Mouse (Mus musculus) CH12.LX (cell line): ENCODE data around the gene Cfap52. TPM values are rescaled to one million over a fixed set of nuclear protein-coding genes. Genes with fewer than 3 reads are reported as not detected.
A peak's percentile ranks its signal among the peaks of the same experiment; 100 is the strongest.

ENCODE experiments used
- DNase-seq: peaks from one replicate; pipeline ENCODE4 v3.0.0-alpha.2; 2013; ENCODE audit errors: extremely low read depth
- H3K27ac ChIP-seq: 2 replicates; pipeline ENCODE4 v1.5.1; 2012; ENCODE audit warnings: low read depth, mild to moderate bottlenecking, control low read depth, moderate library complexity; ENCODE audit not compliant: insufficient read depth
- H3K27me3 ChIP-seq: replicated peaks from 2 replicates; pipeline ENCODE3; 2012; ENCODE audit warnings: inconsistent platforms
- H3K36me3 ChIP-seq, 2 experiments: replicated peaks in 1 of 2; 2 replicates each; pipeline versions ENCODE3 to v1.6.1; 2012; ENCODE audit warnings: inconsistent platforms in 1 of 2, low read length in 1 of 2, mild to moderate bottlenecking in 1 of 2, mixed read lengths in 1 of 2, moderate library complexity in 1 of 2; ENCODE audit not compliant: control insufficient read depth in 1 of 2, insufficient read depth in 1 of 2
- H3K4me1 ChIP-seq, 2 experiments: 2 replicates each; pipeline ENCODE4 v1.6.1; 2012; ENCODE audit warnings: inconsistent platforms in 1 of 2, moderate library complexity in 1 of 2; ENCODE audit not compliant: insufficient read depth in 2 of 2, control insufficient read depth in 1 of 2
- H3K4me2 ChIP-seq: 2 replicates; pipeline ENCODE4 v1.6.1; 2012; ENCODE audit warnings: low read depth, mild to moderate bottlenecking, control low read depth; ENCODE audit not compliant: poor library complexity, insufficient read depth, severe bottlenecking
- H3K4me3 ChIP-seq, 3 experiments: fragments of 150-350 bp in 1 of 3; sonication (generic) in 1 of 3; replicated peaks in 1 of 3; 2 replicates each; pipeline versions ENCODE3 to v1.5.1; 2011 to 2012; ENCODE audit warnings: low read depth in 2 of 3, low read length in 2 of 3, mild to moderate bottlenecking in 2 of 3, moderate library complexity in 2 of 3, control low read depth in 1 of 3, improper control_type of control experiment in 1 of 3, inconsistent platforms in 1 of 3, mixed read lengths in 1 of 3; ENCODE audit not compliant: poor library complexity in 1 of 3
- H3K79me2 ChIP-seq: replicated peaks from 2 replicates; pipeline ENCODE4 v1.6.1; 2012; ENCODE audit warnings: mild to moderate bottlenecking, moderate library complexity; ENCODE audit not compliant: control insufficient read depth, poor library complexity, insufficient read depth, severe bottlenecking; ENCODE audit errors: extremely low read depth
- H3K9ac ChIP-seq: 2 replicates; pipeline ENCODE4 v1.6.1; 2012; ENCODE audit warnings: low read depth, mild to moderate bottlenecking, control low read depth, moderate library complexity; ENCODE audit not compliant: insufficient read depth
- H3K9me3 ChIP-seq: replicated peaks from 2 replicates; pipeline ENCODE3; 2012; ENCODE audit warnings: low read length, inconsistent platforms, mixed read lengths
- BHLHE40 ChIP-seq: IDR thresholded peaks from 2 replicates; pipeline ENCODE4 v1.6.1; 2011; ENCODE audit warnings: mild to moderate bottlenecking, low read depth, low read length, improper control_type of control experiment
- CHD1 ChIP-seq: IDR thresholded peaks from 2 replicates; pipeline ENCODE4 v1.6.1; 2012; ENCODE audit warnings: low read depth, low read length, improper control_type of control experiment, inconsistent platforms
- CHD2 ChIP-seq: IDR thresholded peaks from 2 replicates; pipeline ENCODE4 v1.6.1; 2011; ENCODE audit warnings: low read length, improper control_type of control experiment
- ELF1 ChIP-seq: IDR thresholded peaks from 2 replicates; pipeline ENCODE4 v1.6.1; 2014; ENCODE audit warnings: low read depth, mild to moderate bottlenecking, inconsistent platforms, low read length, improper control_type of control experiment
- EP300 ChIP-seq: IDR thresholded peaks from 2 replicates; pipeline ENCODE4 v1.6.1; 2011; ENCODE audit warnings: low read length, improper control_type of control experiment
- GABPA ChIP-seq: IDR thresholded peaks from 2 replicates; pipeline ENCODE4 v1.6.1; 2012; ENCODE audit warnings: low read depth, low read length, improper control_type of control experiment, inconsistent platforms; ENCODE audit not compliant: insufficient replicate concordance
- JUND ChIP-seq: conservative IDR thresholded peaks from 2 replicates; pipeline ENCODE4 v1.6.1; 2011; ENCODE audit warnings: low read depth, low read length, improper control_type of control experiment
- KAT2A ChIP-seq: IDR thresholded peaks from 2 replicates; pipeline ENCODE4 v1.6.1; 2012; ENCODE audit warnings: low read length, improper control_type of control experiment, inconsistent platforms; ENCODE audit not compliant: insufficient replicate concordance
- MAFK ChIP-seq: IDR thresholded peaks from 2 replicates; pipeline ENCODE4 v1.6.1; 2011; ENCODE audit warnings: low read length, improper control_type of control experiment; ENCODE audit not compliant: insufficient replicate concordance
- MAX ChIP-seq: IDR thresholded peaks from 2 replicates; pipeline ENCODE4 v1.6.1; 2011; ENCODE audit warnings: low read length, improper control_type of control experiment
- MAZ ChIP-seq: IDR thresholded peaks from 2 replicates; pipeline ENCODE4 v1.6.1; 2012; ENCODE audit warnings: low read depth, mild to moderate bottlenecking, inconsistent platforms, low read length, improper control_type of control experiment, moderate library complexity
- MXI1 ChIP-seq: IDR thresholded peaks from 2 replicates; pipeline ENCODE4 v1.6.1; 2011; ENCODE audit warnings: mild to moderate bottlenecking, low read depth, low read length, improper control_type of control experiment
- MYC ChIP-seq: IDR thresholded peaks from 2 replicates; pipeline ENCODE4 v1.6.1; 2011; ENCODE audit warnings: low read depth, mild to moderate bottlenecking, improper control_type of control experiment, low read length
- NRF1 ChIP-seq: IDR thresholded peaks from 2 replicates; pipeline ENCODE4 v1.6.1; 2014; ENCODE audit warnings: low read depth, mild to moderate bottlenecking, inconsistent platforms, low read length, improper control_type of control experiment, moderate library complexity
- PAX5 ChIP-seq: IDR thresholded peaks from 2 replicates; pipeline ENCODE4 v1.6.1; 2012; ENCODE audit warnings: low read length, inconsistent platforms, mixed read lengths
- POLR2A ChIP-seq: IDR thresholded peaks from 2 replicates; pipeline ENCODE4 v1.6.1; 2011; ENCODE audit warnings: low read depth, mild to moderate bottlenecking, improper control_type of control experiment, low read length
- TBP ChIP-seq: conservative IDR thresholded peaks from 2 replicates; pipeline ENCODE4 v1.6.1; 2011; ENCODE audit warnings: low read depth, low read length, improper control_type of control experiment
- TCF12 ChIP-seq: IDR thresholded peaks from 2 replicates; pipeline ENCODE4 v1.6.1; 2014; ENCODE audit warnings: low read depth, mild to moderate bottlenecking, inconsistent platforms, low read length, improper control_type of control experiment
- UBTF ChIP-seq: IDR thresholded peaks from 2 replicates; pipeline ENCODE4 v1.6.1; 2012; ENCODE audit warnings: low read depth, mild to moderate bottlenecking, inconsistent platforms, low read length, improper control_type of control experiment, moderate library complexity
- USF1 ChIP-seq: IDR thresholded peaks from 2 replicates; pipeline ENCODE4 v1.6.1; 2014; ENCODE audit warnings: low read depth, mild to moderate bottlenecking, inconsistent platforms, low read length, improper control_type of control experiment
- USF2 ChIP-seq: conservative IDR thresholded peaks from 2 replicates; pipeline ENCODE4 v1.6.1; 2011; ENCODE audit warnings: low read depth, low read length, improper control_type of control experiment
- ZMIZ1 ChIP-seq: IDR thresholded peaks from 2 replicates; pipeline ENCODE4 v1.6.1; 2012; ENCODE audit warnings: low read depth, mild to moderate bottlenecking, inconsistent platforms, low read length, improper control_type of control experiment
- ZNF384 ChIP-seq: IDR thresholded peaks from 2 replicates; pipeline ENCODE4 v1.6.1; 2012; ENCODE audit warnings: low read depth, low read length, improper control_type of control experiment, inconsistent platforms
- dilution Hi-C: fragments of 300-500 bp; cut with MboI; formaldehyde crosslinking; loops from 2 replicates; pipeline ENCODE4 v1.14.3; 2020; ENCODE audit warnings: low sequenced_read_pairs; ENCODE audit not compliant: extremely low pct_unique_long_range_greater_than_20kb, extremely low pct_ligation_motif_present
- in situ Hi-C: fragments of 300-500 bp; cut with MboI; formaldehyde crosslinking; loops from 3 replicates; pipeline ENCODE4 v1.14.3; 2019; ENCODE audit warnings: low sequenced_read_pairs, low pct_ligation_motif_present, low pct_unique_long_range_greater_than_20kb, mixed read lengths
- polyA plus RNA-seq: library from polyadenylated mRNA; unstranded; fragments of >175 nt; gene quantifications from 2 replicates; pipeline ENCODE4 v1.2.1, GENCODE M21; 2012; ENCODE audit warnings: low read depth; ENCODE audit not compliant: insufficient read length
- total RNA-seq, 2 experiments: library from RNA; depleted of rRNA; stranded (reverse); fragments of 300-350 nt in 1 of 2; fragments of >200 nt in 1 of 2; gene quantifications; 2 replicates each; pipeline ENCODE4 v1.2.3; 2012 to 2014

Gene Cfap52
- total and polyA plus RNA-seq, 3 experiments, result 0.20 TPM; not detected in 2

DNA sequence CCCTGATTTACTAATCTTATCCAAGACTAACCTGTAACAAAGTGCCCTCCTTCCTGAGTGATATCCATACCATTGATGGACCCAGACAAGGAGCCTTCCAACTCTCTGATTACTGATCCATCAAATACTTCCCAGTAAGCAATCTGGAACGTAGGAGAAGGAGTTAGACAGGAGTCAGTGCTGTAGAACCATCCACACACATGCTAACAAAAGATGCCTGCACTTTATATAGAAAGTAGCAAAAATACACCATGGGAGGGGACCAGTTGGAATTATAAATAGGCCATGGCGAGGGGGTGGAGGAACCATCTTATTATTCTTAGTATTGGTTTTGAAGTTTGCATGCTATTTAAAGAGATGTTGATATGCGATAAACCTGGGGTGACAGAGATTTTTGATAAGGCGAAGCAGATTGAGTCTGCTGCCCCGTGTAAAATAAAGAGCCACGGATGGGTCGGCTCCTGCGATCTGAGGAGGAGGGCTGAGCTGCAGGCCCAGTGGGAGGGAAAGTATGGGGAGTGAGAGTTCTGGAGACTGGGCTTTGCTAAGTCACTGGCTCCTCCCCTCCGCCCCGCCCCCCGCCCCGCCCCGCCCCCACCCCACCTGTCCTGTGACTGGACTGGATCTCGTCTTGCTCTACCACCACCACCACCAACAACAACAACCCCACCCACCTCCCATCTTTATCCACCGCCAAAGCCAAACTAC is 38.9 kb downstream of the Cfap52 start:
- no peak overlapping the region for H3K9ac ChIP-seq
- dilution Hi-C loops, result no loop called here
- no peak for DNase-seq
- H3K36me3 ChIP-seq, result no peaks in the 10 kb centered on the region
- in situ Hi-C loops, result no loop called here
- H3K4me1 ChIP-seq, result peaks cover 3 to 20% of the 10 kb centered on the region in 2 experiments; a peak in 3 of 4 replicates
- H3K9me3 ChIP-seq, result no peaks in the 10 kb centered on the region
- no peak for TF ChIP-seq TBP
- no peak for TF ChIP-seq JUND
- no peak for TF ChIP-seq PAX5
- no peak for TF ChIP-seq MYC
- no peak for TF ChIP-seq MAX
- no peak for TF ChIP-seq NRF1
- TF ChIP-seq MAZ, result no peak
- no peak for TF ChIP-seq USF1
- TF ChIP-seq BHLHE40, result no peak
- TF ChIP-seq POLR2A, result no peak
- TF ChIP-seq TCF12, result no peak
- no peak for TF ChIP-seq ZMIZ1
- no peak for TF ChIP-seq CHD2
- TF ChIP-seq ELF1, result no peak
- no peak for TF ChIP-seq CHD1
- TF ChIP-seq EP300, result no peak
- TF ChIP-seq ZNF384, result no peak
- no peak for TF ChIP-seq MXI1
- no peak for TF ChIP-seq MAFK
- H3K79me2 ChIP-seq, result no peaks in the 10 kb centered on the region
- H3K27ac ChIP-seq, result no peak overlapping the region
- H3K27me3 ChIP-seq, result peaks cover 45% of the 10 kb centered on the region
- H3K4me2 ChIP-seq, result peak overlapping the region; percentile 40
- no peak overlapping the region for H3K4me3 ChIP-seq

DNA sequence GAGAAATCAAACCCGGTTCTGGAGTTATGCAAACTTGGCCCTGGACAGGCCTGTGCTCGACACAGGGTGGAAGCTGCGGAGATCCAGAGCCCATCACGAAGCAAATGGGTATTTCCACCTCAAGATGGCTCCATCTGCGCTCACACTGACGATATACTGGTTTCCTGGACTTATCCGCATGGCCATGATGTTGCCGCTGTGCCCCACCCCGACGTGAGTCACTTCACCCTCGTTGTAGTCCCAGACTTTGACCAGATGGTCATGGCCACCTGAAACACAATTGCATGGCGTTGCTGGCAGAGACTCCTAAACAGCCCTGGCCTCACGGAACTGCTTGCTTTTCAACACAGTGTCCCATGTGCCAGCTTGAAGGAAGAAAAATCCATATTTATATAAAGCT is 40.5 kb downstream of the Cfap52 start:
- dilution Hi-C loops, result no loop called here
- Histone ChIP-seq H3K27ac (no peak overlapping the region), H3K4me2 (no peak overlapping the region), H3K36me3 (no peaks in the 10 kb centered on the region), H3K79me2 (no peaks in the 10 kb centered on the region), H3K4me3 (no peak overlapping the region), H3K27me3 (peaks cover 49% of the 10 kb centered on the region), H3K9me3 (no peaks in the 10 kb centered on the region), H3K4me1 (peaks cover 3 to 27% of the 10 kb centered on the region in 2 experiments; a peak in 3 of 4 replicates), H3K9ac (no peak overlapping the region)
- DNase-seq, result no peak
- in situ Hi-C loops, result no loop called here
- TF ChIP-seq KAT2A (no peak), GABPA (no peak), UBTF (no peak), USF2 (no peak)
